Mouse (Mus musculus) kidney, adult 2 months (tissue): ENCODE results near the gene Gzmk.

Source experiments
- CTCF ChIP-seq: fragments of 200-500 bp; conservative IDR thresholded peaks from 2 replicates; pipeline ENCODE4 v1.5.1; 2011; ENCODE audit warnings: low read depth, mild to moderate bottlenecking, control low read depth, low read length, moderate library complexity, mixed read lengths; ENCODE audit not compliant: insufficient read depth, insufficient read length
- POLR2A ChIP-seq: fragments of 200-500 bp; IDR thresholded peaks from one replicate; pipeline ENCODE4 v1.6.1; 2011; ENCODE audit warnings: low read depth, low read length, control low read depth

DNA sequence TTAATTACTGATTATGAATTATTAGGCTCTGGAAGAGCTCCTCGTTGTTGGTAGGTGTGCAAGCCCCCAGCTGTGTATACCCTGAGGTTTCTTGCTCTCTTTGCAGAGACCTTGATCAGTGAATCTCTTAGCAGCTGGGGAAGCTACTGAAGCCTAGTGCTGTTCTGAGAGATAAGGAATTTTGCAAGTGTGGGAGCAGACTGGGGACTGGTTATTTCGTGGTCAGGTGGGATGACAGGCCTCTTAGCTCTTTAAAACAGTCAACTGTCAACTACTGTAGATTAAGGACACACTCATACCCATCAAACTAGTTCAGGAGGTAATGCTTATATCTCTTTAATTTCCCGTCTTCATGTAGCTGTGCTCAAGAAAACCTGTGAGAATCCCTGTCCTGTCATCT lies 13.3 kb downstream of the Gzmk start:
- TF ChIP-seq CTCF, result no peak
- TF ChIP-seq POLR2A, result no peak
